Mouse (Mus musculus) thymus, adult 2 months (tissue): ENCODE measurements around the gene Mylk4. TPM values are rescaled to one million over a fixed set of nuclear protein-coding genes. Genes with fewer than 3 reads are reported as not detected.

Experiments
- DNase-seq: peaks from one replicate; pipeline ENCODE4 v3.0.0; 2021
- H3K27ac ChIP-seq: fragments of 200-500 bp; 2 replicates; pipeline ENCODE4 v1.5.1; 2012; ENCODE audit warnings: low read length, control low read depth; ENCODE audit not compliant: control insufficient read depth, insufficient read depth
- H3K27me3 ChIP-seq: fragments of 200-500 bp; 2 replicates; pipeline ENCODE4 v1.6.1; 2012; ENCODE audit warnings: mild to moderate bottlenecking, low read length, moderate library complexity, mixed read lengths; ENCODE audit not compliant: control insufficient read depth, insufficient read depth
- H3K36me3 ChIP-seq: fragments of 200-500 bp; 2 replicates; pipeline ENCODE4 v1.6.1; 2012; ENCODE audit warnings: mild to moderate bottlenecking, low read length, moderate library complexity; ENCODE audit not compliant: control insufficient read depth, insufficient read depth
- H3K4me1 ChIP-seq: fragments of 200-500 bp; replicated peaks from 2 replicates; pipeline ENCODE4 v1.6.1; 2012; ENCODE audit warnings: low read length; ENCODE audit not compliant: control insufficient read depth, insufficient read depth
- H3K4me3 ChIP-seq: fragments of 200-500 bp; 2 replicates; pipeline ENCODE4 v1.5.1; 2012; ENCODE audit warnings: mild to moderate bottlenecking, low read length, control low read depth, moderate library complexity; ENCODE audit not compliant: control insufficient read depth, insufficient read depth
- CTCF ChIP-seq: fragments of 200-500 bp; IDR thresholded peaks from 2 replicates; pipeline ENCODE4 v1.5.1; 2012; ENCODE audit warnings: mild to moderate bottlenecking, control low read depth, low read length, moderate library complexity, borderline replicate concordance; ENCODE audit not compliant: control insufficient read depth, poor library complexity, insufficient read depth; ENCODE audit errors: extremely low read depth
- POLR2A ChIP-seq: fragments of 200-500 bp; IDR thresholded peaks from 2 replicates; pipeline ENCODE4 v1.6.1; 2012; ENCODE audit warnings: mild to moderate bottlenecking, low read length, control low read depth, moderate library complexity; ENCODE audit not compliant: control insufficient read depth, poor library complexity, insufficient read depth; ENCODE audit errors: extremely low read depth
- WGBS: fragments of 180-500 bp; shearing (Covaris S2); methylation state at CpG from one replicate; pipeline ENCODE4 v1.1.7; 2018; 5-methylcytosine and 5-hydroxymethylcytosine counted together
- polyA plus RNA-seq: library from polyadenylated mRNA; depleted of rRNA; stranded (reverse); fragments of >200 nt; gene quantifications from 2 replicates; pipeline ENCODE4 v1.2.3, GENCODE M21; 2012

Mylk4 gene
- polyA plus RNA-seq, 1 experiment, result 2.2 TPM

- no peaks in the 10 kb centered on the region for H3K4me1 ChIP-seq
- H3K27ac ChIP-seq, result no peak overlapping the region
- no peak for DNase-seq
- WGBS, result 82% methylated on average over 3 of the region's 3 CpGs
- no peak overlapping the region for H3K4me3 ChIP-seq
- TF ChIP-seq CTCF (no peak), POLR2A (no peak)
- H3K27me3 ChIP-seq, result no peaks in the 10 kb centered on the region
- no peaks in the 10 kb centered on the region for H3K36me3 ChIP-seq
These were observed 64.5 kb downstream of the Mylk4 start for GRCm38 (mm10) chr13:32719284-32719683.

DNA sequence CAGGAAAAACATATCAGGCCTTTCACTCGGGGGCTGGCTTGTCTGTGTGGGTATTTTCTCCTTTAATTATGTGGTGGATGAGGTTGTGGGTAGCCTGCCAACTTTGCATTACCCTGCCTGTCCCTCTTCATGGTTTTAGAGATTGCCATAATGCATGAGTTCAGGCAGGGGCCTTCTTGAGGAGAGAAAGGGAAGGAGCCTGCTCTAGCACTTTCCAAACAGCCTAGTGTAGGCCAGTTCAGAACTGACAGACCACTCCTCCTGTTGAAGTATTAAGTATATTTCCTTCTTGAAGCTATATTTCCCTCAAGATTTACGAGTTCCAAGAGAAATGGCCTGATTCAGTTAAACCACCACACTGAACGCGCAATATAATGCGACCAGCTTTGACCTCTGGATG is 66.0 kb downstream of the Mylk4 start:
- TF ChIP-seq POLR2A (no peak), CTCF (no peak)
- Histone ChIP-seq H3K27me3 (no peaks in the 10 kb centered on the region), H3K27ac (no peak overlapping the region), H3K36me3 (no peaks in the 10 kb centered on the region), H3K4me3 (no peak overlapping the region), H3K4me1 (no peaks in the 10 kb centered on the region)
- DNase-seq, result no peak
- WGBS, result 81% methylated on average over 5 of the region's 5 CpGs

DNA sequence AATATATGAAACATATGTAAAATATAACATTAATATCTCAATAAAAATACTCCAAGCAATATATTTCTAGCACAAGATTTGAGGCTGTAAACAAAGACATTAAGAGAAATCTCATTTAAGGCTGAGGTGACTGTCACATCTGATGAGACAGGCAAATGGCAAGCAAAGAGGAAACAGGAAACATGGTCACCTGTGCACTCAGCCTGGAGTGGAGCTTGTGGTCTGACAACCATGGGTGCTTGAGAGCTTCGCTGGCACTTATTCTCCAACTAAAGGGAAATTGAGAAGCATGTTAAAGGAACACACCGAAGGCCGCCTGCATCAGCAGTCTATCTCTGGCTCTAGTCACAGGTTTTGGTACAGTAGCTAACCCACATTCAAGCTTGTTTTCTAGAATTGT is 71.2 kb downstream of the Mylk4 start:
- Histone ChIP-seq H3K36me3 (no peaks in the 10 kb centered on the region), H3K4me1 (no peaks in the 10 kb centered on the region), H3K27ac (no peak overlapping the region), H3K4me3 (no peak overlapping the region), H3K27me3 (no peaks in the 10 kb centered on the region)
- WGBS, result 5% methylated on average over 3 of the region's 3 CpGs
- DNase-seq, result no peak
- TF ChIP-seq CTCF (no peak), POLR2A (no peak)

DNA sequence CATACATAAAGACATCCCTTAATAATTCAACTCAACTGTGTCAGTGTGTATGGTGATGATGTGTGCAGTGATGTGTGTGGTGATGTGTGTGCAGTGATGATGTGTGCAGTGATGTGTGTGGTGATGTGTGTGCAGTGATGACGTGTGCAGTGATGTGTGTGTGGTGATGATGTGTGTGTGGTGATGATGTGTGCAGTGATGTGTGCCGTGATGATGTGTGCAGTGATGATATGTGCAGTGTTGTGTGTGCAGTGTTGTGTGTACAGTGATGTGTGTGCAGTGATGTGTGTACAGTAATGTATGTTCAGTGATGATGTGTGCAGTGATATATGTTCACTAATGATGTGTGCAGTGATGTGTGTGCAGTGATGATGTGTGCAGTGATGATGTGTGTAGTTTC is 75.9 kb downstream of the Mylk4 start:
- Histone ChIP-seq H3K27me3 (no peaks in the 10 kb centered on the region), H3K4me3 (no peak overlapping the region), H3K36me3 (no peaks in the 10 kb centered on the region), H3K27ac (no peak overlapping the region), H3K4me1 (peaks cover 4% of the 10 kb centered on the region; the same call in 1 of the 2 replicates)
- 95% methylated on average over 2 of the region's 2 CpGs for whole genome bisulfite sequencing
- TF ChIP-seq POLR2A (no peak), CTCF (no peak)
- no peak for DNase-seq

GRCm38 (mm10) chr13:32706651-32707288 is 77.0 kb downstream of the Mylk4 start:
- 44% methylated on average over 10 of the region's 10 CpGs for WGBS
- Histone ChIP-seq H3K4me3 (no peak overlapping the region), H3K27me3 (no peaks in the 10 kb centered on the region), H3K27ac (no peak overlapping the region), H3K4me1 (peaks cover 4% of the 10 kb centered on the region; the same call in 1 of the 2 replicates), H3K36me3 (no peaks in the 10 kb centered on the region)
- peak; percentile 3 for DNase-seq
- no peak for TF ChIP-seq POLR2A
- no peak for TF ChIP-seq CTCF

GRCm38 (mm10) chr13:32705315-32705714 is 78.4 kb downstream of the Mylk4 start:
- no peaks in the 10 kb centered on the region for H3K36me3 ChIP-seq

GRCm38 (mm10) chr13:32704911-32705310 is 78.8 kb downstream of the Mylk4 start:
- no peak overlapping the region for H3K27ac ChIP-seq
- no peaks in the 10 kb centered on the region for H3K36me3 ChIP-seq
- no peak for DNase-seq
- TF ChIP-seq CTCF, result no peak
- TF ChIP-seq POLR2A, result no peak
- 99% methylated on average over 2 of the region's 2 CpGs for WGBS
- H3K27me3 ChIP-seq, result no peaks in the 10 kb centered on the region
- no peak overlapping the region for H3K4me3 ChIP-seq
- peaks cover 4% of the 10 kb centered on the region; the same call in 1 of the 2 replicates for H3K4me1 ChIP-seq

More at GRCm38 (mm10) chr13:32705315-32705714, 78.4 kb downstream of the Mylk4 start:
- DNase-seq, result no peak
- no peak overlapping the region for H3K27ac ChIP-seq
- H3K4me3 ChIP-seq, result no peak overlapping the region
- no peaks in the 10 kb centered on the region for H3K27me3 ChIP-seq
- peaks cover 4% of the 10 kb centered on the region; the same call in 1 of the 2 replicates for H3K4me1 ChIP-seq
- TF ChIP-seq CTCF, result no peak
- TF ChIP-seq POLR2A, result no peak
- WGBS, result 90% methylated on average over 1 of the region's 1 CpGs
